ENCODE assay signal across 11 mouse cellular contexts in genomic region chr2:18066436-18066835, GRCm38 (mm10). TPM values are rescaled to one million over a fixed set of nuclear protein-coding genes. Genes with fewer than 3 reads are reported as not detected.
DNase-seq lines count a peak whose midpoint lies in the region; ATAC-seq lines count a peak whose summit lies in the region.
"Had no signal": no experiment of that assay in that cellular context is flagged by ENCODE, and none has a peak within 500 bp of the region (broad histone marks: within the 10 kb centered on the region; RNA-seq: fewer than 3 reads in every experiment).

No protein-coding gene starts in this region.

- DNase-seq in heart, postnatal 4 days, result no peak
- peak; percentile 78 for DNase-seq in midbrain, embryonic 11.5 days (ENCODE audit: low spot score, missing footprints)
- no peak for DNase-seq in forebrain, embryonic 14.5 days (ENCODE audit: low spot score)
- no peak for DNase-seq in left cerebral cortex, postnatal 36 days (ENCODE audit: low spot score in 2 of 2)
- DNase-seq in urinary bladder, adult 2 months (ENCODE audit: low spot score), result no peak
- DNase-seq: adrenal gland, postnatal 14 days; cerebellum, postnatal 25 days; heart, adult 18-20 months had no signal

- intact Hi-C loops in left cerebral cortex, postnatal 36 days (cut with DNase I), result no loop called here

- peak overlapping the region; percentile 100 for H3K27ac ChIP-seq in heart, embryonic 13.5 days (replicated peaks)
- H3K27ac ChIP-seq in midbrain, embryonic 11.5 days (ENCODE audit: low read depth, low read length), result no peak overlapping the region
- H3K27ac ChIP-seq in midbrain, embryonic 15.5 days, result no peak overlapping the region
- no peak overlapping the region for H3K27ac ChIP-seq in forebrain, embryonic 14.5 days (ENCODE audit: low read depth, low read length)
- no peak overlapping the region for H3K27ac ChIP-seq in midbrain, embryonic 13.5 days

- no peaks in the 10 kb centered on the region for H3K27me3 ChIP-seq in heart, embryonic 13.5 days (replicated peaks)
- no peaks in the 10 kb centered on the region for H3K27me3 ChIP-seq in midbrain, embryonic 11.5 days (ENCODE audit: control insufficient read depth, insufficient read depth, low read length)
- H3K27me3 ChIP-seq in midbrain, embryonic 15.5 days (replicated peaks), result no peaks in the 10 kb centered on the region
- H3K27me3 ChIP-seq in forebrain, embryonic 14.5 days (replicated peaks; ENCODE audit: control insufficient read depth, insufficient read depth, low read length), result no peaks in the 10 kb centered on the region
- H3K27me3 ChIP-seq in midbrain, embryonic 13.5 days, result no peaks in the 10 kb centered on the region

- peaks cover 15% of the 10 kb centered on the region for H3K4me1 ChIP-seq in heart, embryonic 13.5 days
- peaks cover 8% of the 10 kb centered on the region for H3K4me1 ChIP-seq in midbrain, embryonic 11.5 days (ENCODE audit: control insufficient read depth, insufficient read depth, low read length)
- H3K4me1 ChIP-seq in midbrain, embryonic 15.5 days, result peaks cover 15% of the 10 kb centered on the region
- H3K4me1 ChIP-seq in forebrain, embryonic 14.5 days (ENCODE audit: control insufficient read depth, insufficient read depth, low read length), result peaks cover 9% of the 10 kb centered on the region
- peaks cover 15% of the 10 kb centered on the region for H3K4me1 ChIP-seq in midbrain, embryonic 13.5 days (replicated peaks)

- H3K4me2 ChIP-seq in heart, embryonic 13.5 days, result peak overlapping the region; percentile 92
- H3K4me2 ChIP-seq in midbrain, embryonic 11.5 days, result peak overlapping the region; percentile 90; the same call in 1 of the 2 replicates
- H3K4me2 ChIP-seq in midbrain, embryonic 15.5 days, result no peak overlapping the region
- H3K4me2 ChIP-seq in forebrain, embryonic 14.5 days (ENCODE audit: low read length), result peak overlapping the region; percentile 88
- H3K4me2 ChIP-seq in midbrain, embryonic 13.5 days (replicated peaks), result peak overlapping the region; percentile 91

- no peaks in the 10 kb centered on the region for H3K9me3 ChIP-seq in heart, embryonic 13.5 days
- H3K9me3 ChIP-seq in midbrain, embryonic 11.5 days (ENCODE audit: control insufficient read depth, low read length), result no peaks in the 10 kb centered on the region
- H3K9me3 ChIP-seq in midbrain, embryonic 15.5 days, result no peaks in the 10 kb centered on the region
- no peaks in the 10 kb centered on the region for H3K9me3 ChIP-seq in forebrain, embryonic 14.5 days (replicated peaks; ENCODE audit: control insufficient read depth, low read length)
- H3K9me3 ChIP-seq in midbrain, embryonic 13.5 days, result no peaks in the 10 kb centered on the region

- peaks cover 30% of the 10 kb centered on the region for H3K36me3 ChIP-seq in heart, embryonic 13.5 days
- H3K36me3 ChIP-seq in midbrain, embryonic 11.5 days (ENCODE audit: control insufficient read depth, insufficient read depth, low read length), result no peaks in the 10 kb centered on the region
- no peaks in the 10 kb centered on the region for H3K36me3 ChIP-seq in midbrain, embryonic 15.5 days (replicated peaks)
- peaks cover 15% of the 10 kb centered on the region; the same call in 1 of the 2 replicates for H3K36me3 ChIP-seq in forebrain, embryonic 14.5 days (ENCODE audit: control insufficient read depth, insufficient read depth, low read length)
- peaks cover 8% of the 10 kb centered on the region for H3K36me3 ChIP-seq in midbrain, embryonic 13.5 days

- ATAC-seq in heart, embryonic 13.5 days (ENCODE audit: extremely low read depth, insufficient number of reproducible peaks, low FRiP score, low TSS enrichment), result no peak
- ATAC-seq in midbrain, embryonic 11.5 days (ENCODE audit: low FRiP score), result no peak
- no peak for ATAC-seq in midbrain, embryonic 15.5 days (replicated peaks)
- no peak for ATAC-seq in forebrain, embryonic 14.5 days
- no peak for ATAC-seq in midbrain, embryonic 13.5 days

- peak overlapping the region; percentile 87 for H3K4me3 ChIP-seq in heart, embryonic 13.5 days
- H3K4me3 ChIP-seq in midbrain, embryonic 11.5 days (ENCODE audit: low read depth, low read length), result peak overlapping the region; percentile 92; the same call in 1 of the 2 replicates
- H3K4me3 ChIP-seq in midbrain, embryonic 15.5 days, result no peak overlapping the region
- 0 out of 2 replicates have a peak overlapping the region, but pooled peaks have one; percentile 86 for H3K4me3 ChIP-seq in forebrain, embryonic 14.5 days (ENCODE audit: low read depth, low read length)
- peak overlapping the region; percentile 83 for H3K4me3 ChIP-seq in midbrain, embryonic 13.5 days (replicated peaks)

- peak overlapping the region; percentile 99 for H3K9ac ChIP-seq in heart, embryonic 13.5 days
- H3K9ac ChIP-seq in midbrain, embryonic 11.5 days (ENCODE audit: low read length), result no peak overlapping the region
- no peak overlapping the region for H3K9ac ChIP-seq in midbrain, embryonic 15.5 days
- H3K9ac ChIP-seq in forebrain, embryonic 14.5 days (ENCODE audit: low read length), result peak overlapping the region; percentile 37; the same call in 1 of the 2 replicates
- no peak overlapping the region for H3K9ac ChIP-seq in midbrain, embryonic 13.5 days (replicated peaks)

RNA-seq across cellular contexts. Expression of gene Mllt10, which starts 11.4 kb away (rescaled TPM):
- 32.5 and 42.5 TPM in 2 replicates for polyA plus RNA-seq in heart, embryonic 13.5 days (2015; fragmentation: Nextera tagmentation; extraction: Ambion mirVana)
- total RNA-seq in heart, postnatal 4 days (2021), result 10 to 100 TPM; 41.5 to 44.3 TPM
- polyA plus RNA-seq in midbrain, embryonic 11.5 days (2014; fragmentation: Nextera tagmentation; extraction: Ambion mirVana), result 54.1 and 57.2 TPM in 2 replicates
- polyA plus RNA-seq in midbrain, embryonic 15.5 days (2015; fragmentation: Nextera tagmentation; extraction: Ambion mirVana), result 49.9 and 53.1 TPM in 2 replicates
- 38.7 and 43.5 TPM in 2 replicates for polyA plus RNA-seq in forebrain, embryonic 14.5 days (2014; fragmentation: Nextera tagmentation; extraction: Ambion mirVana)
- polyA plus RNA-seq in midbrain, embryonic 13.5 days (2015; fragmentation: Nextera tagmentation; extraction: Ambion mirVana), result 69.6 and 75.2 TPM in 2 replicates
- total RNA-seq in left cerebral cortex, postnatal 36 days (2021), result 10 to 100 TPM; 49.4 to 57.6 TPM
- polyA plus RNA-seq in urinary bladder, adult 2 months (2012; rRNA removed), result 31.4 and 31.7 TPM in 2 replicates

RNA-seq across cellular contexts. Expression of gene Skida1, which starts 17.6 kb away (rescaled TPM):
- polyA plus RNA-seq in heart, embryonic 13.5 days (2015; fragmentation: Nextera tagmentation; extraction: Ambion mirVana), result 5.5 and 6.6 TPM in 2 replicates
- total RNA-seq in heart, postnatal 4 days (2021), result 1 to 10 TPM; 6.3 to 7.2 TPM
- polyA plus RNA-seq in midbrain, embryonic 11.5 days (2014; fragmentation: Nextera tagmentation; extraction: Ambion mirVana), result 22.9 and 23.4 TPM in 2 replicates
- polyA plus RNA-seq in midbrain, embryonic 15.5 days (2015; fragmentation: Nextera tagmentation; extraction: Ambion mirVana), result 8.1 and 9.0 TPM in 2 replicates
- 10.8 and 13.2 TPM in 2 replicates for polyA plus RNA-seq in forebrain, embryonic 14.5 days (2014; fragmentation: Nextera tagmentation; extraction: Ambion mirVana)
- polyA plus RNA-seq in midbrain, embryonic 13.5 days (2015; fragmentation: Nextera tagmentation; extraction: Ambion mirVana), result 17.8 and 18.3 TPM in 2 replicates
- 10 to 100 TPM in 1 of 2 experiments, 1 to 10 TPM in 1; 8.8 to 10.0 TPM for total RNA-seq in left cerebral cortex, postnatal 36 days (2021)
- 3.4 and 4.9 TPM in 2 replicates for polyA plus RNA-seq in urinary bladder, adult 2 months (2012; rRNA removed)

RNA-seq across cellular contexts. Expression of gene A930004D18Rik, which starts 28.9 kb away (rescaled TPM):
- 11.3 and 12.0 TPM in 2 replicates for polyA plus RNA-seq in heart, embryonic 13.5 days (2015; fragmentation: Nextera tagmentation; extraction: Ambion mirVana)
- total RNA-seq in heart, postnatal 4 days (2021), result 1 to 10 TPM; 4.7 to 5.0 TPM
- 10.5 and 11.6 TPM in 2 replicates for polyA plus RNA-seq in midbrain, embryonic 11.5 days (2014; fragmentation: Nextera tagmentation; extraction: Ambion mirVana)
- polyA plus RNA-seq in midbrain, embryonic 15.5 days (2015; fragmentation: Nextera tagmentation; extraction: Ambion mirVana), result 8.1 and 11.8 TPM in 2 replicates
- polyA plus RNA-seq in forebrain, embryonic 14.5 days (2014; fragmentation: Nextera tagmentation; extraction: Ambion mirVana), result 9.9 and 11.7 TPM in 2 replicates
- 14.7 and 17.1 TPM in 2 replicates for polyA plus RNA-seq in midbrain, embryonic 13.5 days (2015; fragmentation: Nextera tagmentation; extraction: Ambion mirVana)
- 1 to 10 TPM; 2.1 to 3.2 TPM for total RNA-seq in left cerebral cortex, postnatal 36 days (2021)
- polyA plus RNA-seq in urinary bladder, adult 2 months (2012; rRNA removed), result 3.6 and 3.9 TPM in 2 replicates

Comparison
In these comparisons a context has a peak if more than half of its experiments do, and no peak if none do; other contexts are left out.
1. H3K9ac ChIP-seq: peak in heart, embryonic 13.5 days (single experiment) and forebrain, embryonic 14.5 days (single experiment); none in midbrain, embryonic 11.5 days (single experiment), midbrain, embryonic 15.5 days (single experiment) and midbrain, embryonic 13.5 days (single experiment).